Mouse (Mus musculus): ENCODE measurements around the gene Plekhg1. TPM values are rescaled to one million over a fixed set of nuclear protein-coding genes. Genes with fewer than 3 reads are reported as not detected.
A peak's percentile ranks its signal among the peaks of the same experiment; 100 is the strongest.

Plekhg1 gene
- total RNA-seq, 2 experiments from 2014 or later, result 2.7 to 4.9 TPM

DNA sequence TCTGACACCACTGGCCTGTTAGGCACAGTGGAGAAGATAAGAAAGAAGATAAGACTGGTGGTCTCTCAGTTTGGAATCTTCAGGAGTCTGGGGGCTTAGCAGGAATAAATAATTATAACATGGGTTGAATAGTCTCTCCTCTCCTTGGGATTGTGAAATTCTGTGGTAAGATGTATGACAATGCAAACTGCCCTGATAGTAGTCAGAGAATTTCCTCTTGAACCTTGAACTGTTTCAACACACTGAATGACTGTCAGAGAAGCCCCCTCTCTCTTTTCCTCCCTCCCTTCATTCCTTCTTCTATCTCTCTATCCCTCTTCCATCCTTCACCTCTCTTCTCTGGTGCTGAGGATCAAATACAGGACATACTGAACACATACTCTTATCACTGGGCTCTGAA, 196.7 kb downstream of the Plekhg1 start:
- DNase-seq, result no peak
- H3K4me3 ChIP-seq, result no peak overlapping the region
- intact Hi-C loops (cut with DNase I), result no loop called here

DNA sequence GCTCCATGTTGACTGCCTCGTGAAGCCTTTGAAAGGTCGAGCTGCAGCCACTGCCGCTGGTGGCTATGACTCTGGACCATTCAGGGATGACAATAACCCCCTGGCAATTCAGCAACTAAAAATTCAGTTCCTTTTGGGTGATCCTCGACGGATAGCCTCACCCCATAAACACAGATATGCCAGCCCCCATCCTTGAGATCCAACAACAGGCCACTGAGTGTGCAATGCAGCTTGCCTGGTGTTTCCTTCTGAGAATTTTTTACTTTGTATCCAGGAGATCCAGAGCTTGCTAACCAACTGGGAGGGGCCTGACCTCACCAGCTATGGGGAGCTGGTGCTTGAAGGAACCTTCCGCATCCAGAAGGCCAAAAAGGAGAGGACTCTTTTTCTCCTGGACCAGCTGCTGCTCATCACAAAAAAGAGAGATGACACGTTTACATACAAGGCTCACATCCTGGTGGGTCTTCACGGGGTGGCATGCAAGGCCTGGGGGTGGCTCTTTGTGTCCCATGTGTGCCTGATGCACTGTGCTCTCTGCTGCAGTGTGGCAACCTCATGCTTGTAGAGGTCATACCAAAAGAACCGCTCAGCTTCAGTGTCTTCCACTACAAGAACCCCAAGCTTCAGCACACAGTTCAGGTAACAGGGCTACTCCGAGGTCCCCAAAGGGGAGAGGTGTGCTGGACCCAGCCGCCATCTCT, 199.9 kb downstream of the Plekhg1 start:
- no peak overlapping the region for H3K4me3 ChIP-seq
- no peak for TF ChIP-seq CTCF (IDR thresholded peaks at IDR 0.05)
- H3K27ac ChIP-seq, result peak overlapping the region; percentile 52
- no peak for DNase-seq
- intact Hi-C loops (cut with DNase I), result loop anchor here (5.0 kb wide), 3 partner anchors 133 to 608 kb away; partner anchors contain the start of gene Plekhg1

More for the DNA sequence above, 196.7 kb downstream of the Plekhg1 start:
- no peak for TF ChIP-seq CTCF (IDR thresholded peaks at IDR 0.05)
- H3K27ac ChIP-seq, result no peak overlapping the region

DNA sequence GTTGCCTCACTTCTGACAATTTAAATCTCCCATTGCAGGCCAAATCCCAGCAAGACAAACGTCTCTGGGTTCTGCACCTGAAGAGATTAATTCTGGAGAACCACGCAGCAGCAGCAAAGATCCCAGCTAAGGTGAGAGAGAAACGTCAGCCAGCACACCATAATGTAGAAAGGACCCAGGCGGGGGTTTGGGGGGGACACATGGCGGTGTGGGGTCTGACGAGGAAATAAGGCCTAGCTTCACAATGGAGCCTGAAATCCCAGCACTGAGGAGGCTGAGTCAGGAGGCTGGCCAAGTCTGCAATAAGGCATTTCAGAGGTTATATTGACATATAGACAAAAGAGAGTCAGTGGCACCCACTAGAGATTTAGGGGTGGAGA, 200.4 kb downstream of the Plekhg1 start:
- no peak for DNase-seq
- no peak for TF ChIP-seq CTCF (IDR thresholded peaks at IDR 0.05)
- Histone ChIP-seq H3K27ac (peak overlapping the region; percentile 52), H3K4me3 (no peak overlapping the region)
- intact Hi-C loops (cut with DNase I), result loop anchor here (5.0 kb wide), 3 partner anchors 133 to 608 kb away; partner anchors contain the start of gene Plekhg1

DNA sequence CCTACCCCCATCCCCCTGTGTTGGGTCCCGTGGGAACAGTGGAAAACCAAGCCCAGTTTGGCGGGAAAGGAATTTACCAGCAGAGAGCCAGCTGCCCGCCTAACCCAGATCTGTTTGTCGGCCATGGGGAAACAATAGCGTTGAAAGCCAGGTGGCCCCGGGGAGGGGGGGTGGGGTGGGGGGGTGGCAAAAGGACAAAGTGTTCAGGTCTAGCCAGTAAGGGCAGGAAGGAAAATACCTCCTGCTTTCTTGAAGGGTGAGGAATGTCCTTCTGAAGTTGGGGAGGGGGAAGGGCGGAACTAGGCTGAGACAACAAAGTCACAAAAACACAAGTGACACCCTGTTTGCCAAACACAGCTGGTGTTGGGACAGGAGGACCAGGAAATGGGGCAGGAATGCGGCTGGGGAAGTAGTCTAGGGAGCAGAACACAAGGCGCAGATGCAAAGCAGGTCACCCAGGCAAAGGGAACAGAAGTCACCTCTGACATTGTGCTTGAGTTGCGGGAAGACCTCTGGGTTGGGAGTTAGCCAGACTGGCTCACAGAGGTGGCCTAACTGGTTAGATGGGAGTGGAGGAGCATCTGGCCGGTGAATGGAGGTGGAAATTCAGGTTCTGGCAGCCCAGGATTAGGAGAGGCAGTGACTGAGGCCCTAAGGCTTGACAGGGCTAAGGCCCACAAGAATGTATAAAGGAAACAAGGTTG, 201.0 kb downstream of the Plekhg1 start:
- Histone ChIP-seq H3K4me3 (no peak overlapping the region), H3K27ac (peak overlapping the region; percentile 64)
- intact Hi-C loops (cut with DNase I), result loop anchor here (5.0 kb wide), 3 partner anchors 134 to 609 kb away; partner anchors contain the start of gene Plekhg1
- DNase-seq, result peak; percentile 49
- no peak for TF ChIP-seq CTCF (IDR thresholded peaks at IDR 0.05)

DNA sequence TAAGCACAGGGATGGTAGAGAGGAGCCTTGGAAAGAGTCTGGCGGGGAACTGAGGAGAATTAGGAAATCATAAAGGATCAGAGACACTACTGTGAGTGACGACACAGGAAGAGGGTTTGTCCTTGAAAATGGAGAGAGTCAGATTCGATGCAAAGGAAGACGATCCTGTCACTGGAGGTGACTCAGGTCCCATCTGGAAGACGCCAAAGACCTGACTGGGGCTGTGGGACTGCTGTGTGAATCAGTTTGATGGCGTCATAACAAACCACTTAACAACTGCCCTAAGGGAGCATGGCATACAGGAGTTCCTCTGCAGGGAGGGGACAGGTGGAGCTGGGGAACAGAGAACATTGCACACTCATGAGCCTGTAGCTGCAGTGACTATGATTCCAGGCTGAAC, 202.1 kb downstream of the Plekhg1 start:
- TF ChIP-seq CTCF (IDR thresholded peaks at IDR 0.05), result no peak
- DNase-seq, result no peak
- Histone ChIP-seq H3K27ac (peak overlapping the region; percentile 64; the same call in 1 of the 2 replicates), H3K4me3 (no peak overlapping the region)
- intact Hi-C loops (cut with DNase I), result loop anchor here (5.0 kb wide), 3 partner anchors 135 to 610 kb away; partner anchors contain the start of gene Plekhg1

DNA sequence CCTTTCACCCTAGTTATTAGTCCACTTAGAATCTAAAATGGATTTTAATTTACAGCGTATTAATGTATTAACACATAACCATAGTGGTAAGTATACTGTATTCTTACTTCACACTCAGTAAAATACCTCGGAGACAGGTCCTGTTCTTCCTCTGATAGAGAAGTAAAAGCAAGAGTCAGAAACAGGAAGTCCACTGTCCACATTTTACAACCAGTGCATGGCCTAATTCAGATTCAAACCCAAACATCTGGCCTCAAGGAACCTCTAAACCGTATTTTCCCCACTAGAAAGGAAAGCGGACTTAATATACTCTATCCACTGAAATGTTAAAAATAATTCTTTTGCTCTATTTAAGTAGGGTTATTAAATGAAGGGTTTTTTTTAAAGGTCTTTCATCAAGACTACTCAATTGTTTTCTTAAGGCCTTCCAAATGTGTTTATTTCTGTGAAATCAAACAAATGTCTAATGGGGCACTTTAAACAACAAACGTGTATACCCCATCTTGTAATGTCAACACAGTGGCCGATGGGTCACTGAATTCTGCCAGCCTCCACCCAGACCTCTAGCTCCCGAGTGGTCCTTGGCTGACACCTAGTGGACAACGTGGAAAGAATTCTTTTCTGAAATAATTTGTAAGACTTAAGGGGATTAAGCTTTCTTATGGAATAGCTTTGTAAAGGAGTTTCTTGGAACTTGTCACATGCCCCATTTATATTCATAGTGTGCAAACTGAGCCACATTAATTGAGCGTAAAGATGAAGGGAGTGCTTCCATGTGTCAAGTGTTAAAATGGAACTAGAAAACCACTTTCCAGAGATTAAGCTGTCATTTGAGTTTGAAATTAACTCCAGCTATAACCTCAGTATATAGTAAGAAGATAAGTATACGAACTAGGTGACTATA, 203.6 kb downstream of the Plekhg1 start:
- DNase-seq, result peak; percentile 76
- Histone ChIP-seq H3K4me3 (no peak overlapping the region), H3K27ac (no peak overlapping the region)
- peak; percentile 96 for TF ChIP-seq CTCF (IDR thresholded peaks at IDR 0.05)
- intact Hi-C loops (cut with DNase I), result loop anchor here (1.0 to 5.0 kb wide), 5 partner anchors 136 to 611 kb away; partner anchors contain the start of gene Plekhg1

DNA sequence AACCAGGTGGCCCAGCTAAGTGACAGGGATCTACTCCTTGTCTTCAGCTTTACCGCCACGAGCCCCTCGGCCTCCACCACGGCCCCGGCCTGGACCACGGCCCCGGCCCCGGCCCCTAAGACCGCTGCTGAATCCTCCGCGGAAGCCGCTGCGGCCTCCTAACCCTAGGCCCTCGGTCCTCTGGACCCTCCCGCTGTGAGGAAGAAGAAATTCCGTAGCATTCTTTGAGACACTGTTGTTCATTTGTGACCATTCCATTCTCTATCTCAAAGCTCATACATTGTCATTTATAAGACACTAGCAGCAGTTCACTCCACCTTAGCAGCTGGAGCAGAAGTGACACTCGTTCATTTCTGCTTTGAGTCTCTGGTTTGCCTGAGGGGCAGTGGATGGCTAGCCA, 206.7 kb downstream of the Plekhg1 start:
- DNase-seq, result no peak
- no peak overlapping the region for H3K27ac ChIP-seq
- H3K4me3 ChIP-seq, result no peak overlapping the region
- TF ChIP-seq CTCF (IDR thresholded peaks at IDR 0.05), result no peak
- intact Hi-C loops (cut with DNase I), result no loop called here

DNA sequence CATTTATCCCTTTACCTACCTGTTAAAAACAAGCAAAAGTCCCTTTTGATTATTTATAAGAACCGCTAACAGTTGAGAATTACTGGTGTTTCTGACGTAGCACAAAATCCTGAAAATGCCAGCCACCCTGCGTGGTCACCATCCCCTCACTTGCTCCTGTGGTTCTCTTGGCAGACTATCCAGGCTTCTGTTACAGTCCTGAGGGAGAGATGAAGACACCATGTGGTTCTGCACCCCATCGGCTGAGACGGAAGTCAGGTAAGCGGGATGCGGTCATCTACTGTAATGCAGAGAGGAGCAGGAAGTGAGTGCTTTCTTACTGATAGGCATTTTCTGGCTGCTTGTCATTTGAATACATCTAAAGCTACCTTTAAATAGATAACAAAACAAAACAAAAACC, 207.2 kb downstream of the Plekhg1 start:
- Histone ChIP-seq H3K27ac (no peak overlapping the region), H3K4me3 (no peak overlapping the region)
- intact Hi-C loops (cut with DNase I), result no loop called here
- no peak for DNase-seq
- no peak for TF ChIP-seq CTCF (IDR thresholded peaks at IDR 0.05)

DNA sequence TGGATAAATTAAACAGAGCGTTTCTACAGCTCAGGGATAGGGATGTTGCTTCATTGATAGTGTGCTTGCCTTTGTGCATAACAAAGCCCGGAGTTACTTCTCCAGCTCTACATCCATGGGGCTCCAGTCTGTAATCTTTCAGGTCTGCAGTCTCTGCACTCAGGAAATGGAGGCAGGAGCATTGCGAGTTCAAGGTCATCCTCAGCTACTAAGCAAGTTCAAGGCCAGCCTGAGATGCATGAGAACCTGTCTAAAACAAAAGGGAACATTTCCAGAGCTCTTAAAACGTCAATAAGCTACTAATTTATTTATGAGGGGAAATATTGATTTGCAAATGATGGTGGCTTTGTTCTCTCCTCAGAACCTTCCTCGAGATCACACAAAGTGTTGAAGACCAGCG, 209.1 kb downstream of the Plekhg1 start:
- intact Hi-C loops (cut with DNase I), result no loop called here

DNA sequence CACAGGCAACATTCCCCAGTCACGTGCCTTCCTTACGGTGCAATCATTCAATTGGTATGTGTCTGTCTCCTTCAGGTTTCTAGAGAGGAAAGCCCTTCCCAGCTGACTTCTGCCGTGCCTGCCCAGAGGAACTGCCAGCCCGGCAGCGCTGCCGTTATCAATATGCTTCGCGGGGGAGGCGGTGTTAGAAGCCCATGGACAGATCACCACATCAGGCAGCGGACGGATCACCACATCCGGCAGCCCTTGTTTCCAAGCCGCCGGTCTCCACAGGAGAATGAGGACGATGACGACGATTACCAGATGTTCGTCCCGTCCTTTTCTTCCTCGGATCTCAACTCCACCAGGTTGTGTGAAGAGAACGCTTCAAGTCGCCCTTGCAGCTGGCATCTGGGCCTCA, 216.3 kb downstream of the Plekhg1 start:
- DNase-seq, result no peak
- intact Hi-C loops (cut with DNase I), result no loop called here
- no peak for TF ChIP-seq CTCF (IDR thresholded peaks at IDR 0.05)
- Histone ChIP-seq H3K4me3 (no peak overlapping the region), H3K27ac (no peak overlapping the region)

More for the DNA sequence above, 209.1 kb downstream of the Plekhg1 start:
- Histone ChIP-seq H3K4me3 (no peak overlapping the region), H3K27ac (no peak overlapping the region)
- no peak for DNase-seq
- no peak for TF ChIP-seq CTCF (IDR thresholded peaks at IDR 0.05)

DNA sequence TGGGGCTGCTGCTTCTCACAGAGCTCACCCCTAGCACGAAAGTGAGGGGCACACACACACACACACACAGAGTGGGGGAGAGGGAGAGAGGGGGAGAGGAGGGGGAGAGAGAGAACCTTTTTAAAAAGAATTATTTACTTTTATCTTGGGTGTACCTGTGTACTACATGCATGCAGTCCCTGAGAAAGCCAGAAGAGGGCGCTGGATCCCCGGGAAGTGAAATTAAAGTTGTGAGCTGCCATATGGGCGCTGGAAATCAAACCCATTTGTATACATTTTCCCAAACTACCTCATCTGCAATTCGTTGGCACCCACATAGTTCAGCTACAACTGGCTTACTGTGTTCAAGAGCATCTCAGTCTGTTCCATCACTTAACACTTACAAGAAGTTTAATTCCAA, 218.4 kb downstream of the Plekhg1 start:
- intact Hi-C loops (cut with DNase I), result no loop called here
- DNase-seq, result no peak
- peak; percentile 29; the same call in 1 of the 2 replicates for TF ChIP-seq CTCF (IDR thresholded peaks at IDR 0.05)
- Histone ChIP-seq H3K27ac (no peak overlapping the region), H3K4me3 (no peak overlapping the region)

DNA sequence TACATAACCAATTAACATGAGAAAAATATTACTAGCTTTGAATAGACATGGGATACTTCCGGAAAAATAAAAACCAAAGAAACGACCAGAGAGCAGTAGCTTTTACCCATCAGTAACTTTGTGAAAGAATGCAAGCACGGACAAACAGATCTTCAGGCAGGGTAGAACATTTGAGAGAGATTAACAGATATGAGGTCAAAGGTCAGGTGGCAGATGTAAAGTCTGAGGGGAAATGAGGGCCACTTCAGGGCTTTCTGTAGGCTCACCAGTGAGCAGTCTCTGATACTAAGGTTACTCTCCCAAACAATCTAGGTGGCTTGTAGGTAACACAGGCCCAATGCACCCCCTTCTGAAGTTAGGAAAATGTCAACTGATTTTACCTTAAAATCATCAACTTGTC, 228.9 kb downstream of the Plekhg1 start:
- no peak for DNase-seq
- intact Hi-C loops (cut with DNase I), result no loop called here
- H3K4me3 ChIP-seq, result no peak overlapping the region
- TF ChIP-seq CTCF (IDR thresholded peaks at IDR 0.05), result no peak
- no peak overlapping the region for H3K27ac ChIP-seq

Data from gastrocnemius, adult 2 months (tissue).